Mouse (Mus musculus) Muller cell, postnatal 12 days (primary cell): ENCODE measurements around the gene Slc25a25.
A peak's percentile ranks its signal among the peaks of the same experiment; 100 is the strongest.
"Not testable (repeated sequence)": the region's sequence is repeated elsewhere in the genome, so short reads cannot be mapped to it uniquely, and the experiment has no call there.

Experiments used
- DNase-seq: peaks from one replicate; pipeline ENCODE4 v3.0.0-alpha.2; 2015; ENCODE audit errors: inconsistent ontology term

The Slc25a25 gene

GRCm38 (mm10) chr2:32450881-32451844 is at the start of gene Slc25a25:
Gene Slc25a25 (minus strand): TSS chr2:32451445.
- peak; percentile 97 for DNase-seq

- no peak for DNase-seq
These were observed 49.2 kb upstream of the Slc25a25 start for GRCm38 (mm10) chr2:32500461-32500860.

GRCm38 (mm10) chr2:32499365-32499764 is 48.1 kb upstream of the Slc25a25 start:
- DNase-seq, result no peak

- no peak for DNase-seq
These were observed 44.9 kb upstream of the Slc25a25 start for GRCm38 (mm10) chr2:32496190-32496589.

- DNase-seq, result no peak
These were observed 44.0 kb upstream of the Slc25a25 start for GRCm38 (mm10) chr2:32495185-32495726.

- DNase-seq, result no peak
These were observed 43.3 kb upstream of the Slc25a25 start for GRCm38 (mm10) chr2:32494522-32494921.

GRCm38 (mm10) chr2:32493301-32493701 is 42.1 kb upstream of the Slc25a25 start:
- no peak for DNase-seq

- no peak for DNase-seq
These were observed 41.4 kb upstream of the Slc25a25 start for GRCm38 (mm10) chr2:32492661-32493060.

- not testable (repeated sequence) for DNase-seq
These were observed 39.5 kb upstream of the Slc25a25 start for GRCm38 (mm10) chr2:32490730-32491129.

- peak; percentile 81 for DNase-seq
These were observed 37.4 kb upstream of the Slc25a25 start for GRCm38 (mm10) chr2:32488679-32489078.

GRCm38 (mm10) chr2:32487124-32487623 is 35.9 kb upstream of the Slc25a25 start:
- DNase-seq, result peak; percentile 88

- no peak for DNase-seq
These were observed 34.9 kb upstream of the Slc25a25 start for GRCm38 (mm10) chr2:32486155-32486554.

GRCm38 (mm10) chr2:32485751-32486150 is 34.5 kb upstream of the Slc25a25 start:
- DNase-seq, result no peak

GRCm38 (mm10) chr2:32484933-32485332 is 33.7 kb upstream of the Slc25a25 start:
- no peak for DNase-seq

- DNase-seq, result no peak
These were observed 32.1 kb upstream of the Slc25a25 start for GRCm38 (mm10) chr2:32483179-32483875.

- no peak for DNase-seq
These were observed 31.1 kb upstream of the Slc25a25 start for GRCm38 (mm10) chr2:32482351-32482750.

- DNase-seq, result not testable (repeated sequence)
These were observed 24.1 kb upstream of the Slc25a25 start for GRCm38 (mm10) chr2:32475361-32475760.

GRCm38 (mm10) chr2:32471681-32472061 is 20.4 kb upstream of the Slc25a25 start:
- no peak for DNase-seq

GRCm38 (mm10) chr2:32471001-32471680 is 19.9 kb upstream of the Slc25a25 start:
- no peak for DNase-seq

- no peak for DNase-seq
These were observed 13.1 kb upstream of the Slc25a25 start for GRCm38 (mm10) chr2:32464212-32464891.

- no peak for DNase-seq
These were observed 12.5 kb upstream of the Slc25a25 start for GRCm38 (mm10) chr2:32463773-32464172.
